Mouse (Mus musculus): ENCODE measurements at regions not wholly inside any gene's neighbourhood (a gene's known extent, or its start where the extent isn't known, plus 50 kb on each side); places are given as distances from the start of the nearest gene placed in this dataset.
A peak's percentile ranks its signal among the peaks of the same experiment; 100 is the strongest.

GRCm38 (mm10) chr16:21353111-21353510 lies 69.8 kb upstream of the Vps8 start:
- Histone ChIP-seq H3K4me1 (ENCODE audit: insufficient read depth) (peaks cover 6% of the 10 kb centered on the region; the same call in 1 of the 2 replicates), H3K27me3 (ENCODE audit: insufficient read depth, low read length) (no peaks in the 10 kb centered on the region), H3K4me3 (ENCODE audit: low read depth, low read length) (no peak overlapping the region), H3K36me3 (ENCODE audit: insufficient read depth) (no peaks in the 10 kb centered on the region), H3K9me3 (ENCODE audit: low read depth, low read length) (no peaks in the 10 kb centered on the region), H3K9ac (no peak overlapping the region), H3K27ac (ENCODE audit: low read depth) (no peak overlapping the region), H3K4me2 (no peak overlapping the region)
- 46% methylated on average over 5 of the region's 5 CpGs for WGBS
- TF ChIP-seq CTCF (IDR thresholded peaks at IDR 0.05; ENCODE audit: low read depth), result no peak
- DNase-seq, result no peak
- no peak for ATAC-seq (ENCODE audit: insufficient read depth)

DNA sequence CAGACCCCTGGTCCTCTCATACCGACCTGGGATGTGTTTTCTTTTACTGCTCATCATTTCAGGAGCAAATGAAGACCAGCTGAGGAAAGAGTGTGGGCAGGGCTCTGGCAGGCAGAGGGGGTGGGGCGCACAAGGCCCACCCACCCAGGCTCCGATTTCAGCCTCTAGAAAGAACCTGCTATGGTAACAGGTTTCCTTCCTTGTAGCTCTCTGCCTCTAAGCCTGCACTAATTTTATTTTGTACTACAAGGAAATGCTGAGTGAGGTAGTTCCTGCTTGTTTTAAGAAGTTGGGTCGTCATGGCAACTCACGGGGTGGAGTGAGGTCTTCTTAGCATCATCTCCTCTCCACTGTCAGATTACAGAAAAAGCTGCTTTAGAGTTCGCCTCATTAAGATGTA lies 69.4 kb upstream of the Vps8 start:
- TF ChIP-seq CTCF (IDR thresholded peaks at IDR 0.05; ENCODE audit: low read depth), result no peak
- H3K9me3 ChIP-seq (ENCODE audit: low read depth, low read length), result no peaks in the 10 kb centered on the region
- 12% methylated on average over 6 of the region's 6 CpGs for WGBS
- H3K9ac ChIP-seq, result no peak overlapping the region
- ATAC-seq (ENCODE audit: insufficient read depth), result no peak
- H3K4me3 ChIP-seq (ENCODE audit: low read depth, low read length), result no peak overlapping the region
- H3K27ac ChIP-seq (ENCODE audit: low read depth), result no peak overlapping the region
- H3K36me3 ChIP-seq (ENCODE audit: insufficient read depth), result no peaks in the 10 kb centered on the region
- no peak overlapping the region for H3K4me2 ChIP-seq
- no peaks in the 10 kb centered on the region for H3K27me3 ChIP-seq (ENCODE audit: insufficient read depth, low read length)
- H3K4me1 ChIP-seq (ENCODE audit: insufficient read depth), result peaks cover 10% of the 10 kb centered on the region; the same call in 1 of the 2 replicates
- DNase-seq, result no peak

GRCm38 (mm10) chr16:21355638-21356037 lies 67.3 kb upstream of the Vps8 start:
- no peak overlapping the region for H3K4me3 ChIP-seq (ENCODE audit: low read depth, low read length)
- no peaks in the 10 kb centered on the region for H3K27me3 ChIP-seq (ENCODE audit: insufficient read depth, low read length)
- no peak overlapping the region for H3K4me2 ChIP-seq
- H3K4me1 ChIP-seq (ENCODE audit: insufficient read depth), result peaks cover 10% of the 10 kb centered on the region; the same call in 1 of the 2 replicates
- no peak for TF ChIP-seq CTCF (IDR thresholded peaks at IDR 0.05; ENCODE audit: low read depth)
- no peak for DNase-seq
- WGBS, result 65% methylated on average over 1 of the region's 1 CpGs
- no peak overlapping the region for H3K9ac ChIP-seq
- no peaks in the 10 kb centered on the region for H3K9me3 ChIP-seq (ENCODE audit: low read depth, low read length)
- H3K27ac ChIP-seq (ENCODE audit: low read depth), result no peak overlapping the region
- H3K36me3 ChIP-seq (ENCODE audit: insufficient read depth), result no peaks in the 10 kb centered on the region
- no peak for ATAC-seq (ENCODE audit: insufficient read depth)

GRCm38 (mm10) chr16:21357433-21357832 lies 65.5 kb upstream of the Vps8 start:
- H3K36me3 ChIP-seq (ENCODE audit: insufficient read depth), result no peaks in the 10 kb centered on the region
- H3K9ac ChIP-seq, result no peak overlapping the region
- H3K4me3 ChIP-seq (ENCODE audit: low read depth, low read length), result no peak overlapping the region
- H3K9me3 ChIP-seq (ENCODE audit: low read depth, low read length), result no peaks in the 10 kb centered on the region
- H3K27ac ChIP-seq (ENCODE audit: low read depth), result 0 out of 2 replicates have a peak overlapping the region, but pooled peaks have one; percentile 4
- no peak overlapping the region for H3K4me2 ChIP-seq
- H3K27me3 ChIP-seq (ENCODE audit: insufficient read depth, low read length), result no peaks in the 10 kb centered on the region
- ATAC-seq (ENCODE audit: insufficient read depth) (no peak), DNase-seq (no peak)
- peaks cover 10% of the 10 kb centered on the region; the same call in 1 of the 2 replicates for H3K4me1 ChIP-seq (ENCODE audit: insufficient read depth)
- no peak for TF ChIP-seq CTCF (IDR thresholded peaks at IDR 0.05; ENCODE audit: low read depth)
- WGBS, result 31% methylated on average over 5 of the region's 5 CpGs

- Histone ChIP-seq H3K9ac (no peak overlapping the region), H3K4me1 (ENCODE audit: insufficient read depth) (peaks cover 10% of the 10 kb centered on the region; the same call in 1 of the 2 replicates), H3K4me3 (ENCODE audit: low read depth, low read length) (no peak overlapping the region), H3K27me3 (ENCODE audit: insufficient read depth, low read length) (no peaks in the 10 kb centered on the region), H3K36me3 (ENCODE audit: insufficient read depth) (no peaks in the 10 kb centered on the region), H3K9me3 (ENCODE audit: low read depth, low read length) (no peaks in the 10 kb centered on the region), H3K4me2 (no peak overlapping the region), H3K27ac (ENCODE audit: low read depth) (no peak overlapping the region)
- no peak for TF ChIP-seq CTCF (IDR thresholded peaks at IDR 0.05; ENCODE audit: low read depth)
- WGBS, result 31% methylated on average over 12 of the region's 12 CpGs
- peak; percentile 42 for DNase-seq
- ATAC-seq (ENCODE audit: insufficient read depth), result peak; percentile 24; the same call in 1 of the 2 replicates
Measured at GRCm38 (mm10) chr16:21358313-21358920, 64.5 kb upstream of the Vps8 start.

- no peak for TF ChIP-seq CTCF (IDR thresholded peaks at IDR 0.05; ENCODE audit: low read depth)
- ATAC-seq (ENCODE audit: insufficient read depth) (no peak), DNase-seq (no peak)
- Histone ChIP-seq H3K9me3 (ENCODE audit: low read depth, low read length) (no peaks in the 10 kb centered on the region), H3K4me2 (no peak overlapping the region), H3K4me1 (ENCODE audit: insufficient read depth) (peaks cover 15% of the 10 kb centered on the region; the same call in 1 of the 2 replicates), H3K9ac (no peak overlapping the region), H3K4me3 (ENCODE audit: low read depth, low read length) (no peak overlapping the region), H3K27ac (ENCODE audit: low read depth) (no peak overlapping the region), H3K36me3 (ENCODE audit: insufficient read depth) (no peaks in the 10 kb centered on the region), H3K27me3 (ENCODE audit: insufficient read depth, low read length) (no peaks in the 10 kb centered on the region)
- WGBS, result 57% methylated on average over 4 of the region's 4 CpGs
Measured at GRCm38 (mm10) chr16:21359459-21359858, 63.5 kb upstream of the Vps8 start.

GRCm38 (mm10) chr16:21361406-21361805 lies 61.5 kb upstream of the Vps8 start:
- no peaks in the 10 kb centered on the region for H3K27me3 ChIP-seq (ENCODE audit: insufficient read depth, low read length)
- ATAC-seq (ENCODE audit: insufficient read depth), result no peak
- no peak overlapping the region for H3K9ac ChIP-seq
- H3K4me2 ChIP-seq, result no peak overlapping the region
- no peak overlapping the region for H3K4me3 ChIP-seq (ENCODE audit: low read depth, low read length)
- H3K4me1 ChIP-seq (ENCODE audit: insufficient read depth), result peaks cover 15% of the 10 kb centered on the region; the same call in 1 of the 2 replicates
- no peak for DNase-seq
- no peak overlapping the region for H3K27ac ChIP-seq (ENCODE audit: low read depth)
- TF ChIP-seq CTCF (IDR thresholded peaks at IDR 0.05; ENCODE audit: low read depth), result 0 out of 2 replicates have a peak, but pooled peaks have one; percentile 1
- no peaks in the 10 kb centered on the region for H3K36me3 ChIP-seq (ENCODE audit: insufficient read depth)
- 23% methylated on average over 2 of the region's 2 CpGs for WGBS
- no peaks in the 10 kb centered on the region for H3K9me3 ChIP-seq (ENCODE audit: low read depth, low read length)
